Mouse (Mus musculus) liver, embryonic 16.5 days (tissue): Measurements from ENCODE around the gene Gpalpp1. TPM values are rescaled to one million over a fixed set of nuclear protein-coding genes. Genes with fewer than 3 reads are reported as not detected.

Source experiments
- ATAC-seq: fragments of 200-750 bp; cut with Nextera tagmentation; 2 replicates; pipeline ENCODE4 v1.8.0; 2017; ENCODE audit warnings: low read depth, mild to moderate bottlenecking, moderate number of reproducible peaks, moderate library complexity
- H3K27ac ChIP-seq: fragments of 300-500 bp; sonication (generic); 2 replicates; pipeline ENCODE4 v1.5.1; 2014; ENCODE audit warnings: mild to moderate bottlenecking, low read length
- H3K27me3 ChIP-seq: fragments of 300-500 bp; sonication (generic); 2 replicates; pipeline ENCODE4 v1.6.1; 2014; ENCODE audit warnings: low read depth, low read length, mixed read lengths; ENCODE audit not compliant: control insufficient read depth, insufficient read depth
- H3K36me3 ChIP-seq: fragments of 300-500 bp; sonication (generic); 2 replicates; pipeline ENCODE4 v1.6.1; 2014; ENCODE audit warnings: mild to moderate bottlenecking; ENCODE audit not compliant: control insufficient read depth, insufficient read depth
- H3K4me1 ChIP-seq: fragments of 300-500 bp; sonication (generic); 2 replicates; pipeline ENCODE4 v1.6.1; 2014; ENCODE audit warnings: low read depth, low read length, mixed read lengths; ENCODE audit not compliant: control insufficient read depth
- H3K4me2 ChIP-seq: fragments of 300-500 bp; sonication (generic); 2 replicates; pipeline ENCODE4 v1.6.1; 2014; ENCODE audit warnings: low read depth, low read length, mixed read lengths
- H3K4me3 ChIP-seq: fragments of 300-500 bp; sonication (generic); 2 replicates; pipeline ENCODE4 v1.5.1; 2014; ENCODE audit warnings: low read depth, mild to moderate bottlenecking, low read length
- H3K9ac ChIP-seq: fragments of 300-500 bp; sonication (generic); 2 replicates; pipeline ENCODE4 v1.6.1; 2014; ENCODE audit warnings: low read depth, low read length
- H3K9me3 ChIP-seq: fragments of 300-500 bp; sonication (generic); replicated peaks from 2 replicates; pipeline ENCODE4 v1.6.1; 2016; ENCODE audit warnings: low read length; ENCODE audit not compliant: control insufficient read depth
- WGBS: fragments of 180-500 bp; shearing (Covaris S2); extraction: QIAGEN DNeasy Blood & Tissue Kit; methylation state at CpG from one replicate; pipeline ENCODE4 v1.1.7; 2014; ENCODE audit not compliant: insufficient replicate concordance; 5-methylcytosine and 5-hydroxymethylcytosine counted together
- polyA plus RNA-seq: library from polyadenylated mRNA; unstranded; fragments of >200 nt; fragmentation: Nextera tagmentation; extraction: Ambion mirVana; gene quantifications from 2 replicates; pipeline ENCODE4 v1.2.1, GENCODE M21; 2015

Gene Gpalpp1
- polyA plus RNA-seq, 1 experiment from 2014 or later = 4.5 TPM

DNA sequence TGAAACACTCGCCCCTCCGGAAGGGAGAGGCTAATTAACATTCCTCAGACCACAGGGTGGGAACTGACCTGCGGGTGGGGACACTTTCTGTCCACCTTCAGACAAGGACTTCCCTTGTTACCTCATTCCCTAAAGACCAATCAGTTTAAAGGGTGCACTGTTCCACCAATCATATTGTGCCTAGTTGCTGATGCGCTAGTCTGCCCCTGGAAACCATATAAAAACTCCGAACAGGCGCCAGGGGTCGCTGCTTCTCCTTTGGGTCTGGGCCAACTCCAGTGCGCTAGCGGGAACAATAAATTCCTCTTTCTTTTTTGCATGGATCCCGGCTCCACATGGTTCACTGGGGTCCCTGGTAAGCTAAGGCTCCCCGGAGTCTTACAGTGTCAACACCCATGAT, 29.1 kb downstream of the Gpalpp1 start:
- 71% methylated on average over 11 of the region's 11 CpGs for WGBS
- no peak for ATAC-seq
- H3K27ac ChIP-seq = no peak overlapping the region
- H3K4me1 ChIP-seq = no peaks in the 10 kb centered on the region
- no peak overlapping the region for H3K4me3 ChIP-seq
- no peaks in the 10 kb centered on the region for H3K36me3 ChIP-seq
- no peak overlapping the region for H3K4me2 ChIP-seq
- H3K9ac ChIP-seq = no peak overlapping the region
- H3K9me3 ChIP-seq = no peaks in the 10 kb centered on the region
- no peaks in the 10 kb centered on the region for H3K27me3 ChIP-seq

DNA sequence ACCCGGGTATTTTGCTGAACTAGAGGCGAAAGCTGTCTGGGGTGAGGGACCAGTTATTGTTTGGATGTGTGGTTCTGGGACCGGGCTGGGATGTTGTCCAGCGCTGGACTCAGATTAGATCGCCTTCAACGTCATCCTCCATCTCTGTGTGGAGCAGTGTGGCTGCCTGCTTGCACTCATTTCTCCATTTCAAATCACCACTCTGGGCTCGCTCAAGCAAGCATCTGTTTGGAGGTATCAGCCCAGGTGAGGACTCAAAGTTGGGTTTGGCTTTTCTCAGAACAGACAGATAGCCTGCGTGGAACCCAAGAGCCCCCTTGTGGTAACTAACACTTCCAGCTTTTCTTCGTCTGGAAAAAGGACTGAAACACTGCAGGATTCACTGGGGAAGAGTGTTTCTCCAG, 33.5 kb downstream of the Gpalpp1 start:
- H3K4me1 ChIP-seq = no peaks in the 10 kb centered on the region
- no peak overlapping the region for H3K4me3 ChIP-seq
- no peaks in the 10 kb centered on the region for H3K27me3 ChIP-seq
- H3K36me3 ChIP-seq = no peaks in the 10 kb centered on the region
- no peak overlapping the region for H3K27ac ChIP-seq
- H3K4me2 ChIP-seq = no peak overlapping the region
- WGBS = 42% methylated on average over 9 of the region's 9 CpGs
- no peak overlapping the region for H3K9ac ChIP-seq
- ATAC-seq = no peak
- H3K9me3 ChIP-seq = no peaks in the 10 kb centered on the region

DNA sequence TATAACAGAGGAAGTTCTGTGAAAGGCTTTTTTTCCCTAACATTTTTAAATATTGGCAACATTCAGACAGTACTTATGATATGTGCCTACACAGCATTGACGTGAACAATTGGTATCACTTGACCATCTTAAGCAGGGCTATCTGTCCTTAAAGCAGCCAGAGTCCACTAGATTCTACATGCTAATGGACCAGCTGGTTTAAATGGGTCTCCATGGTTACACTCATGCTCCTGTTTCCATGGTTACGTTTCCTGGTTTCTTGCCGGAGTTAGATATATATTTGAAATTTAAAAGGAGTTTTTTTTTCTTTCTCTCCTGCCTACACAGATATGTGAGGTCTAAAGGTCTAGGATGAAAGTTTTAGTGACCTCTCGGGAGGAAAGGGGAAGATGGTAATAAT, 34.0 kb downstream of the Gpalpp1 start:
- Histone ChIP-seq H3K4me2 (no peak overlapping the region), H3K27me3 (no peaks in the 10 kb centered on the region)
- 58% methylated on average over 4 of the region's 4 CpGs for WGBS

GRCm38 (mm10) chr14:76075721-76076120, 34.8 kb downstream of the Gpalpp1 start:
- no peaks in the 10 kb centered on the region for H3K27me3 ChIP-seq
- no peak for ATAC-seq
- no peak overlapping the region for H3K4me3 ChIP-seq
- H3K9me3 ChIP-seq = no peaks in the 10 kb centered on the region
- WGBS = 54% methylated on average over 4 of the region's 4 CpGs
- H3K4me2 ChIP-seq = no peak overlapping the region
- no peak overlapping the region for H3K9ac ChIP-seq
- H3K36me3 ChIP-seq = no peaks in the 10 kb centered on the region
- no peak overlapping the region for H3K27ac ChIP-seq
- H3K4me1 ChIP-seq = no peaks in the 10 kb centered on the region

More for the DNA sequence above, 34.0 kb downstream of the Gpalpp1 start:
- H3K4me1 ChIP-seq = no peaks in the 10 kb centered on the region
- no peak overlapping the region for H3K27ac ChIP-seq
- H3K4me3 ChIP-seq = no peak overlapping the region
- no peak overlapping the region for H3K9ac ChIP-seq
- ATAC-seq = no peak
- no peaks in the 10 kb centered on the region for H3K9me3 ChIP-seq
- no peaks in the 10 kb centered on the region for H3K36me3 ChIP-seq

DNA sequence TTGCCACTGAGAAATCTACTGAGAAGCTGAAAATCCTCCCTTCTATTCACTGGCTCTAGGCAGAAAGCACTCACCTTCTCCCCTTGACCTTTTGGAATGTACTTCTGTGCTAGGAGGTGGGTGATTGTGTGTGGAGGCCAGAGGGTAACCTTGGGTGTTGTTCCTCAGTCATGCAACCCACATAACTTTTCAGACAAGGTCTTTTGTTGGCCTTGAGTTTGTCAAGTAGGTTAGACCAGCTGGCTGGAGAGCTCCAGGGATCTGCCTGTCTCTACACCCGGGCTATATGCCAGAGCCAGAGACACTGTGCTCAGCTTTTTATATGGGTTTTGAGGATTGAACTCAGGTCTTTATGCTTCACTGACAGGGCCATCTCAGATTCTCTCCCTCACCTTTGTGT, 36.4 kb downstream of the Gpalpp1 start:
- no peaks in the 10 kb centered on the region for H3K9me3 ChIP-seq
- no peak for ATAC-seq
- WGBS = 54% methylated on average over 1 of the region's 1 CpGs
- no peak overlapping the region for H3K27ac ChIP-seq
- no peak overlapping the region for H3K4me3 ChIP-seq
- no peak overlapping the region for H3K9ac ChIP-seq
- H3K36me3 ChIP-seq = no peaks in the 10 kb centered on the region
- H3K4me2 ChIP-seq = no peak overlapping the region
- H3K4me1 ChIP-seq = no peaks in the 10 kb centered on the region
- no peaks in the 10 kb centered on the region for H3K27me3 ChIP-seq

DNA sequence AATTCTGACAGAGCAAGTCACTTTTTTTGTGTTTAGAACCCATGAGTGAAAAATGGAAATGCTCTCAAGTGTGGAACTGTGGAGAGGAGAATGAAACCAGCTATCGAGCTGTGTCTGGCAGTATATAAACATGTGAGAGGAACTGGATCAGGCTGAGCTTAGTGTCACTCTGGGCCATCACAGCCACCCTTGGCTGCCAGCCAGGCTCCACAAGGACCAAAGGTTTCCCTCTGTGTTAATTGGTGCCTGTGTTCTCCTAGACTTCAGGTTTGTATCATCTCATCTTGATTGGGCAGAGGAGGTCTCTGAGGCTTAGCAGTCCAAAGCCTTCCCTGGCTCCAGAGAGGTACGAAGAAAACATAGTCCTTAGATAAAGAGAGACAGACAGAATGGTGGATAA, 37.9 kb downstream of the Gpalpp1 start:
- no peaks in the 10 kb centered on the region for H3K4me1 ChIP-seq
- H3K4me2 ChIP-seq = no peak overlapping the region
- no peak overlapping the region for H3K27ac ChIP-seq
- H3K4me3 ChIP-seq = no peak overlapping the region
- H3K9ac ChIP-seq = no peak overlapping the region
- H3K9me3 ChIP-seq = no peaks in the 10 kb centered on the region
- ATAC-seq = no peak
- no peaks in the 10 kb centered on the region for H3K27me3 ChIP-seq
- no peaks in the 10 kb centered on the region for H3K36me3 ChIP-seq
- WGBS = 58% methylated on average over 2 of the region's 2 CpGs

DNA sequence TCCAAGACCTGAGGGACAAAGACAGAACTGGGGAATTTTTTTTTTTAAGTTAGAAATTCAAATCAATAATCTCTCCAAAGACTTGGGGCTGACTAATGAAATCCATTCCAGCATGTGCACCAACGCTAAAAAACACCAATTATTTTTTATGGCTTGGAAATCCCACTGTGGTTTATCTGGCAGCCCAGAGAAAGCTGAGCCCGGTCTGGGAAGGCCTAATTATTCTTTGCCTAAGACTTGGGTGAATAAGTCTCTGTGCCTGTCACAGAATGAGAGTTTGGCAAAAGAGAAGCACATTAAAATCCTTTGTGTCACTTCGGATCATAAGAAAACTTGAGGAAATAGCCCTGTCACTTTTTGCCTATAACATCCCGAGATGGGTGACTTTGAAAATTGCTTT, 41.3 kb downstream of the Gpalpp1 start:
- WGBS = 60% methylated on average over 4 of the region's 4 CpGs

DNA sequence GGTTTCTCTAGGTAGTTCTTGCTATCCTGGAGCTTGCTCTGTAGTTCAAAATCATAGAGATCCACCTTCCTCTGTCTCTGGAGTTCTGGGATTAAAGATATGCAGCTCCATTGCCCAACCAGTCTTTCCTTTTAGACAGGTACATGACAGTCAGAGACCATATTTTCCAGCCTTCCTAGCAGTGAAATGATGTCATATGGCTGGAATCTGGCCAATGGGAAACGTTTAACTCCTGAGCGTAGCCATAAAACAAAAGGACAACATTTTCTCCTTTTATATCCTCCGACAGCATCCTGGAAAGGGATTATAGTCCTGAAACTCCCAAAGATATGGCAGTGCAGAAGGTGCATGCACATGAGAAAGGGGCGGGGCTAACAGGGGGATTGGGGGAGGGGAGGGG, 42.3 kb downstream of the Gpalpp1 start:
- Histone ChIP-seq H3K27ac (no peak overlapping the region), H3K9me3 (no peaks in the 10 kb centered on the region), H3K36me3 (no peaks in the 10 kb centered on the region), H3K27me3 (no peaks in the 10 kb centered on the region), H3K9ac (no peak overlapping the region), H3K4me3 (no peak overlapping the region), H3K4me1 (no peaks in the 10 kb centered on the region), H3K4me2 (no peak overlapping the region)
- ATAC-seq = no peak
- WGBS = 64% methylated on average over 4 of the region's 4 CpGs

More for the DNA sequence above, 41.3 kb downstream of the Gpalpp1 start:
- ATAC-seq = no peak
- Histone ChIP-seq H3K36me3 (no peaks in the 10 kb centered on the region), H3K27ac (no peak overlapping the region), H3K4me2 (no peak overlapping the region), H3K27me3 (no peaks in the 10 kb centered on the region), H3K4me3 (no peak overlapping the region), H3K9ac (no peak overlapping the region), H3K4me1 (no peaks in the 10 kb centered on the region), H3K9me3 (no peaks in the 10 kb centered on the region)

- Histone ChIP-seq H3K9ac (no peak overlapping the region), H3K4me2 (no peak overlapping the region), H3K27ac (no peak overlapping the region), H3K27me3 (no peaks in the 10 kb centered on the region), H3K36me3 (no peaks in the 10 kb centered on the region), H3K4me1 (no peaks in the 10 kb centered on the region), H3K9me3 (no peaks in the 10 kb centered on the region), H3K4me3 (no peak overlapping the region)
- WGBS = 55% methylated on average over 1 of the region's 1 CpGs
- ATAC-seq = no peak
Observed at GRCm38 (mm10) chr14:76067237-76067636, 43.3 kb downstream of the Gpalpp1 start.

- no peak for ATAC-seq
- H3K4me2 ChIP-seq = no peak overlapping the region
- no peaks in the 10 kb centered on the region for H3K9me3 ChIP-seq
- H3K9ac ChIP-seq = no peak overlapping the region
- H3K4me1 ChIP-seq = no peaks in the 10 kb centered on the region
- no peaks in the 10 kb centered on the region for H3K27me3 ChIP-seq
- H3K27ac ChIP-seq = no peak overlapping the region
- no peaks in the 10 kb centered on the region for H3K36me3 ChIP-seq
- H3K4me3 ChIP-seq = no peak overlapping the region
- WGBS = 63% methylated on average over 5 of the region's 5 CpGs
Observed at GRCm38 (mm10) chr14:76059441-76059840, 51.1 kb downstream of the Gpalpp1 start.
